Mouse (Mus musculus) limb, embryonic 15.5 days (tissue): ENCODE measurements around the gene Cib4. TPM values are rescaled to one million over a fixed set of nuclear protein-coding genes. Genes with fewer than 3 reads are reported as not detected.

ENCODE experiments used
- ATAC-seq: fragments of 200-750 bp; cut with Nextera tagmentation; 2 replicates; pipeline ENCODE4 v1.8.0; 2017; ENCODE audit warnings: low read depth, moderate TSS enrichment; ENCODE audit not compliant: insufficient number of reproducible peaks, low FRiP score, low TSS enrichment
- H3K27ac ChIP-seq: fragments of 300-500 bp; sonication (generic); 2 replicates; pipeline ENCODE4 v1.5.1; 2015; ENCODE audit warnings: moderate library complexity, mild to moderate bottlenecking, inconsistent platforms
- H3K27me3 ChIP-seq: fragments of 300-500 bp; sonication (generic); 2 replicates; pipeline ENCODE4 v1.6.1; 2015; ENCODE audit warnings: inconsistent platforms
- H3K36me3 ChIP-seq: fragments of 300-500 bp; sonication (generic); 2 replicates; pipeline ENCODE4 v1.6.1; 2015; ENCODE audit warnings: inconsistent platforms
- H3K4me1 ChIP-seq: fragments of 300-500 bp; sonication (generic); 2 replicates; pipeline ENCODE4 v1.6.1; 2015; ENCODE audit warnings: inconsistent platforms
- H3K4me2 ChIP-seq: fragments of 300-500 bp; sonication (generic); 2 replicates; pipeline ENCODE4 v1.6.1; 2015; ENCODE audit warnings: mild to moderate bottlenecking, inconsistent platforms
- H3K4me3 ChIP-seq: fragments of 300-500 bp; sonication (generic); 2 replicates; pipeline ENCODE4 v1.5.1; 2015; ENCODE audit warnings: mild to moderate bottlenecking, inconsistent platforms
- H3K9ac ChIP-seq: fragments of 300-500 bp; sonication (generic); 2 replicates; pipeline ENCODE4 v1.6.1; 2015; ENCODE audit warnings: inconsistent platforms
- H3K9me3 ChIP-seq: fragments of 300-500 bp; sonication (generic); 2 replicates; pipeline ENCODE4 v1.6.1; 2016; ENCODE audit warnings: inconsistent platforms
- WGBS: fragments of 180-500 bp; shearing (Covaris S2); methylation state at CpG from one replicate; pipeline ENCODE4 v1.1.7; 2015; 5-methylcytosine and 5-hydroxymethylcytosine counted together
- polyA plus RNA-seq: library from polyadenylated mRNA; unstranded; fragments of >200 nt; fragmentation: Nextera tagmentation; extraction: Ambion mirVana; gene quantifications from 2 replicates; pipeline ENCODE4 v1.2.1, GENCODE M21; 2015

Gene Cib4
- polyA plus RNA-seq, 1 experiment from 2014 or later, result not detected

DNA sequence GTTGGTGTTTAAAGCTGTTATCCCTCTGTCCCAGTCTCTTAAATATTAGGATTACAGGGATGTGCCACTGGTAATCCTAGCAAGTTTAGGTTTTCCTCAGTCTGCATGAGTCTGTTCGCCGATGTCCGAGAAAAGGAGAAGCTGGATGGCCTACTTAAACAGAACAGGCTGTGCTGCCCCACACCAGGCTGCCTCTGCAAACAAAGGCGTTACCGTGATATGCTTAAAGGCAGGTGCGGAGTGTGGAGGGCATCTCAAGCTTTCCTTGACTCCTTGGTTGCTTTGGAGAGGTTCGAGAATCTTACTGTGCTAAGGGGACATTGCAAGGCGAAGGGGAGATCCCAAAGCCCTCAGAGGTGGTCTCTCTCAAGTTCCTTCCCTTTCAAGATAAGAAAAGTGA lies 48.8 kb downstream of the Cib4 start:
- no peaks in the 10 kb centered on the region for H3K36me3 ChIP-seq
- no peak overlapping the region for H3K4me3 ChIP-seq
- peaks cover 21% of the 10 kb centered on the region for H3K4me1 ChIP-seq
- no peak overlapping the region for H3K4me2 ChIP-seq
- 49% methylated on average over 8 of the region's 8 CpGs for WGBS
- H3K27me3 ChIP-seq, result no peaks in the 10 kb centered on the region
- H3K9me3 ChIP-seq, result no peaks in the 10 kb centered on the region
- ATAC-seq, result no peak
- H3K9ac ChIP-seq, result no peak overlapping the region
- H3K27ac ChIP-seq, result 0 out of 2 replicates have a peak overlapping the region, but pooled peaks have one; percentile 60

DNA sequence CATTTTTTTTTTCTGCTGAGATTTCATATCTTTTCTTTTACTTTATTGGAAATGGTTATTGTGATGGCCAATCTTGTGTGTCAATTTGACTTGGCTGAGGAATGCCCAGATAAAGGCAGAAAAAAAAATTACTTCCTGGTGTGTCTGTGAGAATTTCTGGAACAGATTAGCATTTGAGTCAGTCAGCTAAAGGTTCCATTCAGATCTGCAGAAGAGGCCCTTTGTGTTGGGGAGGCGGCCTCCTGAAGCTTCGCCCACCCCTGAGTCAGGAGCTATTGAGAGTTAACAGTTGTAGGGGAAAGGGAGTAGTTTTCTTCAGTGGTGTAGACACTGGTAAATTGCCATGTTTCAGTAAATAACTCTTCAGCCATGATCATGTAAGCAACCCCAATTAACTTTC lies 50.3 kb downstream of the Cib4 start:
- Histone ChIP-seq H3K9ac (no peak overlapping the region), H3K4me1 (peaks cover 21% of the 10 kb centered on the region), H3K27ac (peak overlapping the region; percentile 57), H3K36me3 (no peaks in the 10 kb centered on the region), H3K9me3 (no peaks in the 10 kb centered on the region), H3K27me3 (no peaks in the 10 kb centered on the region), H3K4me2 (no peak overlapping the region), H3K4me3 (no peak overlapping the region)
- no peak for ATAC-seq
- WGBS, result 67% methylated on average over 2 of the region's 2 CpGs

DNA sequence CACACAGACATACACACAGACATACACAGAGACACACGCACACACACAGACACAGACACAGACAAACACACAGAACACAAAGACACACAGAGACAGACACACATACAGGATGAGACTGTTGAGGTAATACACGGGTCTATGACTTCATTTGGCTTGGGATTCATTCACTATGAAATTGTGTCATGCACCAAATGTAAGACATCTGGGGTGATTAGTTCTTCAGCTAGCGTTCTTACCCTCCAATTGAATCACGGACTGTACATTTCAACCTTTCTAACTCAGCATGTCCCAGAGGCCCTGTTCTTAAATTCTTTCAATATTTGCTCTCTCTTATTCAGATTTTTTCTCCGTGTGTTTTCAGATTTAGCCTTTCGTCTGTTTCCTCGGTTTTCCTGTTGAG lies 51.0 kb downstream of the Cib4 start:
- no peak overlapping the region for H3K4me3 ChIP-seq
- H3K36me3 ChIP-seq, result no peaks in the 10 kb centered on the region
- peak overlapping the region; percentile 57 for H3K27ac ChIP-seq
- H3K4me2 ChIP-seq, result no peak overlapping the region
- H3K9me3 ChIP-seq, result no peaks in the 10 kb centered on the region
- no peak for ATAC-seq
- H3K27me3 ChIP-seq, result no peaks in the 10 kb centered on the region
- WGBS, result 52% methylated on average over 7 of the region's 7 CpGs
- peaks cover 21% of the 10 kb centered on the region for H3K4me1 ChIP-seq
- no peak overlapping the region for H3K9ac ChIP-seq

DNA sequence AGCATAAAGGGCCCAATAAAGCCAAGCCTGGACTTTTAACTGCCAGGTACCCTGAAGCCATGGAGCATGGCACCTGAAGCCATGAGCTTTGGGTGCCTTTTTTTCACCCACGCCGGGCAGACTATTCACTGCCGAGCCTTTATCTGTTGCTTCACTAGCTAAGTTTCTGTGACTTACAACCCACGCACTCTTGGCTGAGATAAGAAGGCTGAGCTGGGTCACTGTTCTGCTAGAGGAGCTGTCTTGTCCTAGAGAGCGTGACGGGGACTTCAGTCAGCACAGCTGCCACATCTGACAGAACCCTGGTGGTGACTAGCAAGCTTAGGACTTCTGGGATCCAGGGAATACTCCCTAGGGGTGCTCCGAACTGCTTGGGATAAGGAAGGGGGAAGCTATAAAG lies 51.9 kb downstream of the Cib4 start:
- H3K9ac ChIP-seq, result no peak overlapping the region
- no peaks in the 10 kb centered on the region for H3K27me3 ChIP-seq
- peaks cover 21% of the 10 kb centered on the region for H3K4me1 ChIP-seq
- ATAC-seq, result no peak
- no peak overlapping the region for H3K4me3 ChIP-seq
- H3K4me2 ChIP-seq, result no peak overlapping the region
- no peaks in the 10 kb centered on the region for H3K36me3 ChIP-seq
- H3K9me3 ChIP-seq, result no peaks in the 10 kb centered on the region
- no peak overlapping the region for H3K27ac ChIP-seq
- 69% methylated on average over 7 of the region's 7 CpGs for WGBS

DNA sequence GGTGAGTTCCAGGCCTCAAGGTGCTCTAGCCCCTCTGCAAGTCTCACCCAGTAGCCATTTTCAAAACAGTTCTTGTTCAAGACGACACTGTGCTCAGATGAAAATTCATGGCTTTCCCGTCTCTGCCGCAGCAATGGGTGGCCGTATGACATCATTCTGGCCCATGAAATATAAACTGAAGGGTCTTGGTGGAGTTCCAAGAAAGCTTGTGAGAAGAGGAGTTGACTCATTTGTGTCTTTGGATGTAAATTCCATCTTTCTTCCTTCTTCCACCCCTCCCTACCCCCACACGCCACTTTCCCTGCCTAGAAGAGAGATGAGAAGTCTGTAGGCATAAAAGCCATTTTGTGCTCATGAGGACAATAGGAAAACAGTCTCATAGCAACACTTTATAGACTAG lies 54.8 kb downstream of the Cib4 start:
- Histone ChIP-seq H3K27me3 (no peaks in the 10 kb centered on the region), H3K36me3 (no peaks in the 10 kb centered on the region), H3K4me2 (no peak overlapping the region), H3K9ac (no peak overlapping the region), H3K27ac (no peak overlapping the region), H3K4me3 (no peak overlapping the region), H3K4me1 (peaks cover 4% of the 10 kb centered on the region; the same call in 1 of the 2 replicates), H3K9me3 (no peaks in the 10 kb centered on the region)
- no peak for ATAC-seq
- WGBS, result 72% methylated on average over 5 of the region's 5 CpGs

DNA sequence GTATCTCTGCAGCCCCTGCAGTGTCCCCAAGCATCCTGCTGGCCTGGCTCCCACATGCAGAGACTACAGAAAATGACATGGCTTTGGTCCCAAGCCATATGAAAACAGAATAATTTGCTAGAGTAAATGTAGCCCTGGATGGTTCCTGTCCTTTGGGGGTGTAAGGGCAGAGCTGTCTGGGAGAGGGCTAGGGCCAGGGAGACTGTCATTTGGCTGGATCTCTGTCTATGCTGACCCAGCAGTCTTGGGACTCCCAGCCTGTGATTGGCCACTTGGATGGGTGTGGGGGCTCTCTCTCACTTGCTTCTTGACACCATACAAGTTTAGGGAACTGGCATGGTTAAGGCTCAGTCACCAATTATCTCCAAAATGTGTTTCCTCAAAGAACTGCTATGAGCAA lies 55.4 kb downstream of the Cib4 start:
- no peaks in the 10 kb centered on the region for H3K27me3 ChIP-seq
- H3K36me3 ChIP-seq, result no peaks in the 10 kb centered on the region
- H3K27ac ChIP-seq, result no peak overlapping the region
- ATAC-seq, result no peak
- H3K4me1 ChIP-seq, result peaks cover 4% of the 10 kb centered on the region; the same call in 1 of the 2 replicates
- no peaks in the 10 kb centered on the region for H3K9me3 ChIP-seq
- no peak overlapping the region for H3K4me3 ChIP-seq
- H3K4me2 ChIP-seq, result no peak overlapping the region
- H3K9ac ChIP-seq, result no peak overlapping the region

DNA sequence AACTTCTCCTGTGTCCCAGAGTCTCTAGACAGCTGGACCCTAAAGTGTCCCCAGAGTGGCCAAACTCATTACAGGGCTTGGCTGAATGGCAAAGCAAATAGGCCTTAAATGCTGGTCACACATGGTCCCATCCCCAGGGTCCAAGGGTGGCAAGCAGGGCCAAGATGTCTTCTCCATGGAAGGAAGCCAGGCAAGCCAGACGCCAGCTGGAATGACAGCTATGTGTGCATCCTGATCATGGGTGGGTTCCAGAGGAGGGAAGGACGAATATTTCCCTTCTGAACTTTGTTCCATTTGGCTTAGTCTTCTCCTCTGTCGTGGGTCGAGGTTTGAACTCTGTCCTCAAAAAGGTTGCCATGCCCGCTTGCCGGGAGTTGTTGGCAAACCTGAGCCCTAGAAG lies 60.5 kb downstream of the Cib4 start:
- 68% methylated on average over 6 of the region's 6 CpGs for WGBS
- ATAC-seq, result no peak
- H3K27me3 ChIP-seq, result no peaks in the 10 kb centered on the region

DNA sequence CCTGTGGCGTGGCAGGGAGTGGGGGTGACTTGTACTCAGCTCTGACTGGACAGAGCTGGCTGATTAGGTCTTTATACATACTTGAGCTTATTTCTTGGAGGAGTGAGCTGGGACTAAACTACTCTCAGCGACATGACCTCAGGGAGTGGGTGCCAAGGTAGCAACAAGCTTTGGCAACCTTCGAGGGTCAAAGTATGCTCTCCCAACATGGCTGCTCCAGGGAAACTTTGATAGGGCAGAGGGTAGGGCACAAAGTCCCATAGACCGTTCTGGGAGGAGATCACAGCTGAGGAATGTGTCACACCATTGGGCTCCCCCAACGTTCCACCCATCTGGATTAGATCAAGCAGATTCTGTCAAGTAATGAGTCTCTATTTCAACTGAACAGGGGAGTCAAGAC lies 61.0 kb downstream of the Cib4 start:
- Histone ChIP-seq H3K9me3 (no peaks in the 10 kb centered on the region), H3K36me3 (no peaks in the 10 kb centered on the region), H3K4me1 (no peaks in the 10 kb centered on the region), H3K4me3 (no peak overlapping the region), H3K9ac (no peak overlapping the region), H3K27me3 (no peaks in the 10 kb centered on the region), H3K27ac (no peak overlapping the region), H3K4me2 (no peak overlapping the region)
- ATAC-seq, result no peak
- 67% methylated on average over 5 of the region's 5 CpGs for WGBS

More for the DNA sequence above, 60.5 kb downstream of the Cib4 start:
- H3K4me1 ChIP-seq, result no peaks in the 10 kb centered on the region
- H3K4me3 ChIP-seq, result no peak overlapping the region
- H3K36me3 ChIP-seq, result no peaks in the 10 kb centered on the region
- no peaks in the 10 kb centered on the region for H3K9me3 ChIP-seq
- no peak overlapping the region for H3K9ac ChIP-seq
- H3K27ac ChIP-seq, result no peak overlapping the region
- no peak overlapping the region for H3K4me2 ChIP-seq

DNA sequence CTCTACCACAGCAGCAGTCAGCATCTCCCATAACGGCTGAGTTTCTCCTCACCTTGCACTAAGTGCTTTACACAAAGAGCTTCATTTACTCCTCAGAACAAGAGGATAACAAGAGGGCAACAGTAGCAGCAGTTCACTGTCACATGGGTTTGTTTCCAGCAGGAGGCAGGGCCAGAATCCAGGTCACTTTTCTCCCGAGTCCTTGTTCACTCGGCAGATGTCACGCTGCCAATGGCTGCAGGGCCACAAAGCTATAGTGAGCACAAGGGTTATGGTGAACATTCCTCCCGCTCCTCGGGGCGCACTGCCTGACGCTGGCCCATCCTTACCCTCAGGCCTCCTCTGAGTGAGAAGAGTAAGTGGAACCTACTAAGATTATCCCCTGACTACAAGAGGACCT lies 62.1 kb downstream of the Cib4 start:
- 77% methylated on average over 8 of the region's 8 CpGs for WGBS
- H3K4me1 ChIP-seq, result no peaks in the 10 kb centered on the region
- H3K4me2 ChIP-seq, result no peak overlapping the region
- no peaks in the 10 kb centered on the region for H3K36me3 ChIP-seq
- H3K4me3 ChIP-seq, result no peak overlapping the region
- no peak for ATAC-seq
- no peak overlapping the region for H3K9ac ChIP-seq
- H3K27me3 ChIP-seq, result no peaks in the 10 kb centered on the region
- H3K9me3 ChIP-seq, result no peaks in the 10 kb centered on the region
- no peak overlapping the region for H3K27ac ChIP-seq

DNA sequence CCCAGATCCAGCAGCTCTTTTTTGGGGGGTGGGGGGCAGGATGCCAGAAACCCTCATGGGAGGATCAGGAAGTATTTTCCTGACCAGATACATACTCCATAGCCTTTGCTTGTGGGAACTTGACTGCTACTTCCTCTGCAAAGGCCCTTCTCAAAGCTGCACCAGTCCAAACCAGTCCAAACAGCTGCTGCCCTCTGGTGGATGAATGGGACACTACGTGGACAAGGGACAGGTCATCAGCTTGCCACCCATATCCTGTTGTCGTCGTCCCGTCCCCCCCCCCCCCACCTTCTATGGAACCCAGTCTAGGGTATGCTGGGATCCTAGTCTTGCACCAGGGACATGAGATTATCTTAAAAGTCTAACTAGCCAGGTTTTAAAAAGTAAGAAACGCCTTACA lies 63.3 kb downstream of the Cib4 start:
- no peaks in the 10 kb centered on the region for H3K36me3 ChIP-seq
- H3K9me3 ChIP-seq, result no peaks in the 10 kb centered on the region
- 0 out of 2 replicates have a peak, but pooled peaks have one; percentile 22 for ATAC-seq
- H3K4me1 ChIP-seq, result no peaks in the 10 kb centered on the region
- WGBS, result 16% methylated on average over 5 of the region's 5 CpGs
- H3K27ac ChIP-seq, result no peak overlapping the region
- H3K27me3 ChIP-seq, result no peaks in the 10 kb centered on the region
- no peak overlapping the region for H3K4me2 ChIP-seq
- H3K4me3 ChIP-seq, result no peak overlapping the region
- no peak overlapping the region for H3K9ac ChIP-seq

DNA sequence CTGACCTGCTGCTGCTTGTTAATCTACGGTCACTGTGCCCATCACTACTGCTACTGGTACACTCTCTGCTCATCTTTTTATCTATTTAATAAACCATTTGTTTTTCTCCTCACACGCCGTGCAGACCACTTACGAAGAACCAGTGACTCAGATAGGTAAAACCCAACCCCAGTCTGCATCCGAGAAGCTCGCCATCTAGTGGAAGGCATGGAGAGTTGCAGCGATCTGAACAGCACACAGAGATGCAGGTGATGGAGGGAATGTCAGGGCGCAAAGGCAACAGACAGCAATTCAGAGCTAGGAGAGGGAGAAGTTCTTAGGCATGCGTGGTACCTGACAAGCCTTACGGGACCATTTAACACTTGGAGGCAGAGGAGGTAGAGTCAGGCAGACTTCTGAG lies 69.1 kb downstream of the Cib4 start:
- WGBS, result 40% methylated on average over 10 of the region's 10 CpGs
- Histone ChIP-seq H3K36me3 (no peaks in the 10 kb centered on the region), H3K9me3 (no peaks in the 10 kb centered on the region), H3K9ac (no peak overlapping the region), H3K4me2 (no peak overlapping the region), H3K4me1 (no peaks in the 10 kb centered on the region), H3K27ac (no peak overlapping the region), H3K27me3 (no peaks in the 10 kb centered on the region), H3K4me3 (no peak overlapping the region)
- ATAC-seq, result no peak

DNA sequence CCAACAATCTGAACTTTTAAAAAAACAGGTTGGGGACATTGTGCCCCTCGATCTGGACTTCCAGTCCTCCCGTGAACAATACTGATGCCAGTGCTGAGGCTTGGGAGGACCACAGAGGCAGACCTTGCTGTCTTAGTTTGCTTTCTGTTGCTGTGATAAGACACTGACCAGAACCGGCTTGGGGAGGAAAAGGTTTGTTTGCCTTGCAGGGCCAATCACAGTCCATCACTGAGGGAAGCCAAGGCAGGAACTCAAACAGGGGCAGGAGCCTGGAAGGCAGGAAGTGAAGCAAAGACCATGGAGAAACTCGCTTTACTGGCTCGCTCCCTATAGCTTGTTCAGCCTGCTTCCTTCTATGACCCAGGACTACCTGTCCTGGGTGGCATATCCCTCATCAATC lies 73.5 kb downstream of the Cib4 start:
- H3K4me2 ChIP-seq, result no peak overlapping the region
- no peaks in the 10 kb centered on the region for H3K36me3 ChIP-seq
- no peak overlapping the region for H3K9ac ChIP-seq
- 63% methylated on average over 5 of the region's 5 CpGs for WGBS
- no peaks in the 10 kb centered on the region for H3K9me3 ChIP-seq
- H3K27me3 ChIP-seq, result no peaks in the 10 kb centered on the region
- peaks cover 6% of the 10 kb centered on the region; the same call in 1 of the 2 replicates for H3K4me1 ChIP-seq
- no peak overlapping the region for H3K27ac ChIP-seq
- no peak for ATAC-seq
- no peak overlapping the region for H3K4me3 ChIP-seq

DNA sequence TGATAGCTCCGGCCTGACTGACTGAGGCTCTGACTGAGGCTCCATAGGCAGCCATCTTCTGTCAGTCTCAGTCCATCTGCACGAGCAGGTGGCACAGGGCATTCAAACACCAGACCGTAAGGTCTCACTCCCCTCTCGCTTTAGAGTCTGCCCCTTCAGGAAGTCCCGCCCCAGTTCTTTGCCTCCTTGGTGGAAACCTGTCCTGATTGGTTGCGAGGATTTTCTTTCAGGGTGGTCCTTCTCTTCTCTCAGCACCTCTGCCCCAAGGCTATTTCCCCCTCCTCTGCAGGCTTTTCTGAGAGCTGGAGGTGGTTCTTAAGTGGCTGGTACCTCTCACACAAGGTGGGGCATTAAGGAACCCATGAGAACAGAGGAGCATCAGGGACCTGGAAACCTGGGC lies 75.2 kb downstream of the Cib4 start:
- no peak overlapping the region for H3K4me3 ChIP-seq
- H3K27me3 ChIP-seq, result peaks cover 15% of the 10 kb centered on the region
- WGBS, result 50% methylated on average over 6 of the region's 6 CpGs
- no peak for ATAC-seq
- H3K27ac ChIP-seq, result no peak overlapping the region
- H3K4me1 ChIP-seq, result peaks cover 15% of the 10 kb centered on the region
- no peak overlapping the region for H3K9ac ChIP-seq
- H3K9me3 ChIP-seq, result no peaks in the 10 kb centered on the region
- no peaks in the 10 kb centered on the region for H3K36me3 ChIP-seq
- no peak overlapping the region for H3K4me2 ChIP-seq
